Mouse (Mus musculus): ENCODE measurements around the gene Nrsn1. TPM values are rescaled to one million over a fixed set of nuclear protein-coding genes. Genes with fewer than 3 reads are reported as not detected.
"Not testable (repeated sequence)": the region's sequence is repeated elsewhere in the genome, so short reads cannot be mapped to it uniquely, and the experiment has no call there.

The Nrsn1 gene
- polyA plus RNA-seq (2015; fragmentation: Nextera tagmentation; extraction: Ambion mirVana) = 3.4 and 3.6 TPM in 2 replicates

DNA sequence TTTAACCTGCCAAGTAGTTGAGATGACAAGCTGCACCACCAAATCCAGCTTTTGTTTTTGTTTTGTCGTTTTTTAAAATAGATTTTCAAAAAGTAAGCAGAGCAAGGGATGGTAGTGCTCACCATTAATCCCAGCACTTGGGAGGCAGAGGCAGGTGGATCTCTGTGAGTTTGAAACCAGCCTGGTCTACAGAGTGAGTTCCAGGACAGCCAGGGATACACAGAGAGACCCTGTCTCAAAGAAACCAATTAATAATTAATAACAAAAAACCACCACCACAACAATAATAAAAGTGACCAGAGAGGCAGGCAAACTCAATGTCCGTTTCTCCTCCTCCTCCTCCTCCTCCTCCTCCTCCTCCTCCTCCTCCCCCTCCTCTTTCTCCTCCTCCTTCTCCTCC is at the start of gene Nrsn1:
TSS of gene Nrsn1 (minus strand) at position 101 of the 400 bp plus-strand sequence.
- ATAC-seq; H3K4me1 ChIP-seq (ENCODE audit: control insufficient read depth, insufficient read depth, low read length); H3K36me3 ChIP-seq (ENCODE audit: control insufficient read depth, insufficient read depth, low read length); H3K27ac ChIP-seq (ENCODE audit: low read length); H3K9me3 ChIP-seq (ENCODE audit: control insufficient read depth, low read length); H3K9ac ChIP-seq (ENCODE audit: low read depth, low read length); H3K27me3 ChIP-seq (replicated peaks; ENCODE audit: control insufficient read depth, insufficient read depth, low read length): not testable (repeated sequence)
- Histone ChIP-seq H3K4me2 (ENCODE audit: low read depth, low read length) (peak within 1 kb of the TSS; percentile 77), H3K4me3 (ENCODE audit: low read length) (peak within 1 kb of the TSS; percentile 42)
- WGBS = 32% methylated on average over 2 of the region's 2 CpGs

DNA sequence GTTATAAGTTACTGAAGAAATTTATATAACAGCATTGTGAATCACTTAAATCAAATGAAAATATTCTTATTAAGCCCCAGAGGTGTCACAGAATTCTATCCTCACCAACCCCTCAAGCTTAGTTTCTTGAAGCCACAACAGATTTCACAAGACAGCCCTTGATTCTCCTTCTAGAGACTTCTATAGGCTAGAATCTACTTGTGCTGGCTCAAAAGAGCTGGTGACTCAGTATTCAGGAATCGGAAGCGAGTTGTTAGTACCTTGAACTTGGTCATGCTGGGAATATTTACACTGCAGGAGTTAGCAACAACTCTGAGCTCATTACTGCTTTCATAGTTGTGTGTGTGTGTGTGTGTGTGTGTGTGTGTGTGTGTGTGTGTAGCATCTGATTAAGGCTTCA is 41.8 kb upstream of the Nrsn1 start:
- ATAC-seq = no peak
- WGBS = 85% methylated on average over 2 of the region's 2 CpGs
- no peaks in the 10 kb centered on the region for H3K36me3 ChIP-seq (ENCODE audit: control insufficient read depth, insufficient read depth, low read length)
- H3K27ac ChIP-seq (ENCODE audit: low read length) = no peak overlapping the region
- H3K27me3 ChIP-seq (replicated peaks; ENCODE audit: control insufficient read depth, insufficient read depth, low read length) = no peaks in the 10 kb centered on the region
- no peak overlapping the region for H3K4me2 ChIP-seq (ENCODE audit: low read depth, low read length)
- no peak overlapping the region for H3K9ac ChIP-seq (ENCODE audit: low read depth, low read length)
- no peaks in the 10 kb centered on the region for H3K4me1 ChIP-seq (ENCODE audit: control insufficient read depth, insufficient read depth, low read length)
- H3K4me3 ChIP-seq (ENCODE audit: low read length) = no peak overlapping the region
- no peaks in the 10 kb centered on the region for H3K9me3 ChIP-seq (ENCODE audit: control insufficient read depth, low read length)

DNA sequence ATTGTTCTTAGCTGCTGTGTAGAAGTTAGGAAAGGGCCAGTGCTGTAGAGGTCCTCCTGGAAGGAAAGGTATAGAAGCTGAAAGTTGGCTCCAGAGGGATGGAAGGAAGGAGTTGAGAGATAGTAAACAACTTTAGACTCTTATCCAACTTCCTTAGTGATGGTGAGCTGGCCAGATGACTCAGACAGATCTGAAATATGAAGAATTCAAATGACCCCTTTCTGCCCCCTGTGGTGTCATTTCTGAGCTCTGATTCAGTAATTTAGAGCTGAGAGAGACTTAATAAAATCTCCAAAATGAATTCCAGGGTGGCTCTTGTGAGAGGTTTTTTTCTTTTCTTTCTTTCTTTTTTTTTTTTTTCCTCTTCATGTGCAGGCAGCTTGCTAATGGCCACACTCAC is 39.8 kb upstream of the Nrsn1 start:
- Histone ChIP-seq H3K4me1 (ENCODE audit: control insufficient read depth, insufficient read depth, low read length) (no peaks in the 10 kb centered on the region), H3K9ac (ENCODE audit: low read depth, low read length) (no peak overlapping the region), H3K27ac (ENCODE audit: low read length) (no peak overlapping the region), H3K27me3 (replicated peaks; ENCODE audit: control insufficient read depth, insufficient read depth, low read length) (no peaks in the 10 kb centered on the region), H3K9me3 (ENCODE audit: control insufficient read depth, low read length) (no peaks in the 10 kb centered on the region), H3K4me3 (ENCODE audit: low read length) (no peak overlapping the region), H3K4me2 (ENCODE audit: low read depth, low read length) (no peak overlapping the region), H3K36me3 (ENCODE audit: control insufficient read depth, insufficient read depth, low read length) (no peaks in the 10 kb centered on the region)
- no peak for ATAC-seq

DNA sequence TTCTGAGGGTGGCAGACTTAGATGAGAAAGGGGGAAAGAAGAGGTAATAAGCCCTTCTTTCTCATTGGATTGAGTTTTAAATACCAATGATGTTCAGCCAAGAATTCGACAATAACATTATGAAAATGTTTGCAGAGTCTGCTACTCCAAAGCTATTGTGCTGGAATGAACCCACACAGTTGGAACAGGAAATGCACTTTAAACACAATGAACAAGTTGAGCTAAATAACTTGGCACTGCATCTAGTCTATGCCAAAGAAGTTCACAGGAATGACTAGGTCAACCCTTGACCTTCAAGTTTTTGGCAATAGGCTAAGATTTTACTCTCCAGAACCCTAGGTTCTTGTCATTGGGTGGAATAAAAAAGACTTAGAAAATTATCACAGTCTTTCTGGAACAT is 18.4 kb upstream of the Nrsn1 start:
- H3K27ac ChIP-seq (ENCODE audit: low read length) = no peak overlapping the region
- no peak overlapping the region for H3K4me3 ChIP-seq (ENCODE audit: low read length)
- 61% methylated on average over 1 of the region's 1 CpGs for WGBS
- H3K36me3 ChIP-seq (ENCODE audit: control insufficient read depth, insufficient read depth, low read length) = no peaks in the 10 kb centered on the region
- no peaks in the 10 kb centered on the region for H3K9me3 ChIP-seq (ENCODE audit: control insufficient read depth, low read length)
- H3K27me3 ChIP-seq (replicated peaks; ENCODE audit: control insufficient read depth, insufficient read depth, low read length) = no peaks in the 10 kb centered on the region
- no peaks in the 10 kb centered on the region for H3K4me1 ChIP-seq (ENCODE audit: control insufficient read depth, insufficient read depth, low read length)
- ATAC-seq = no peak
- no peak overlapping the region for H3K9ac ChIP-seq (ENCODE audit: low read depth, low read length)
- no peak overlapping the region for H3K4me2 ChIP-seq (ENCODE audit: low read depth, low read length)

DNA sequence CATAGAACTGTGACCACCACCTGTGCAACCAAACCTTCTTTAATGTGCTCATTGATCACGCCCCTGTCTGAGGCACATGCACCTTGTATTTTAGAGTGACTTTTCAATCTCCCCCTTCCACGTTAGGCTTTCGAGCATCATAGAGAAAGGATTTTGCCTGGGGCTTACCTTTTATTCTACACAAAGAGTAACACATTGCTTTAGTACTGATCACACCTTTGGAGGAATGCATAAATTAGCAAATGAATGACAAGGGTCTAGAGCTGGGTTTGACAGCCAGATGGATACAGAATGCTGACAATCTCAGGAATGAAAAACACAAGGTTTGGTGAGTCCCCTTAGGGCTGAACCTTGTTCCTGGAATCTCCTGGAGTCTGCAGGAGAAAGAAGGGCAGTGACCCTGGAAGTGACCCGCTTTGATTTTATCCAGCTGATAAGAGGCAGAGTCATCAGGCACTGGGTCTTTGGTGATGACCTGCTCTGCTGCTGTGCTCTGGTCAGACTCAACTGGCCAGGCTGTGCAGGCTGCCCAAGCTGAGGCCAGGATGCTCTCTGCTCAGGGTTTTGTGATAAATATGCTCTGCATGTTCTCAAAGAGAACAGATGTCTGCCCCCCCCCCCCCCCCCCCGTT is 4.7 kb upstream of the Nrsn1 start:
- Histone ChIP-seq H3K4me2 (ENCODE audit: low read depth, low read length) (no peak overlapping the region), H3K9ac (ENCODE audit: low read depth, low read length) (no peak overlapping the region), H3K27me3 (replicated peaks; ENCODE audit: control insufficient read depth, insufficient read depth, low read length) (no peaks in the 10 kb centered on the region), H3K4me1 (ENCODE audit: control insufficient read depth, insufficient read depth, low read length) (peaks cover under 1% of the 10 kb centered on the region; the same call in 1 of the 2 replicates), H3K36me3 (ENCODE audit: control insufficient read depth, insufficient read depth, low read length) (no peaks in the 10 kb centered on the region), H3K9me3 (ENCODE audit: control insufficient read depth, low read length) (no peaks in the 10 kb centered on the region), H3K27ac (ENCODE audit: low read length) (no peak overlapping the region), H3K4me3 (ENCODE audit: low read length) (no peak overlapping the region)
- WGBS = 47% methylated on average over 5 of the region's 5 CpGs
- ATAC-seq = no peak

DNA sequence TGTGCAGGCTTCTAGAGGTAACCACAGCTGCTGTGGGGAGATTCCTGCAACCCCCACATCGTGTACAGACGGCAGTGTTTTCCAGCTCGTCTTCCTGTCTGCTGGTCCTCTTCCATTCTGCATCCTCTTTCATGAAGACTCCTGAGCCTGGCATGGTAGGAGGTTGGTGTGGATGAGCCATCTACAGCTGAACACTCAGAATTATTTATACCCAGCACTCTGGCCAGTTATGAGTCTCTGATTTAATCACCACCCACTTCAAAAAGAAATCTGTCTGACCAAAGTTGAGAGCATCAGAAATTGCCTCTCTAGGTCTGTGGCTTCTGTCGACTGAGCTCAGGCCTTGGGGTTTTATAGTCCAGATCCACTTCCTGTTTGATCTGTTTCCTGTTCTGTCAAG is 1.9 kb upstream of the Nrsn1 start:
- H3K36me3 ChIP-seq (ENCODE audit: control insufficient read depth, insufficient read depth, low read length) = no peaks in the 10 kb centered on the region
- H3K4me1 ChIP-seq (ENCODE audit: control insufficient read depth, insufficient read depth, low read length) = peaks cover 4% of the 10 kb centered on the region; the same call in 1 of the 2 replicates
- ATAC-seq = no peak
- no peak overlapping the region for H3K27ac ChIP-seq (ENCODE audit: low read length)
- no peaks in the 10 kb centered on the region for H3K27me3 ChIP-seq (replicated peaks; ENCODE audit: control insufficient read depth, insufficient read depth, low read length)
- H3K9ac ChIP-seq (ENCODE audit: low read depth, low read length) = no peak overlapping the region
- no peak overlapping the region for H3K4me2 ChIP-seq (ENCODE audit: low read depth, low read length)
- H3K4me3 ChIP-seq (ENCODE audit: low read length) = no peak overlapping the region
- WGBS = 66% methylated on average over 4 of the region's 4 CpGs
- no peaks in the 10 kb centered on the region for H3K9me3 ChIP-seq (ENCODE audit: control insufficient read depth, low read length)

DNA sequence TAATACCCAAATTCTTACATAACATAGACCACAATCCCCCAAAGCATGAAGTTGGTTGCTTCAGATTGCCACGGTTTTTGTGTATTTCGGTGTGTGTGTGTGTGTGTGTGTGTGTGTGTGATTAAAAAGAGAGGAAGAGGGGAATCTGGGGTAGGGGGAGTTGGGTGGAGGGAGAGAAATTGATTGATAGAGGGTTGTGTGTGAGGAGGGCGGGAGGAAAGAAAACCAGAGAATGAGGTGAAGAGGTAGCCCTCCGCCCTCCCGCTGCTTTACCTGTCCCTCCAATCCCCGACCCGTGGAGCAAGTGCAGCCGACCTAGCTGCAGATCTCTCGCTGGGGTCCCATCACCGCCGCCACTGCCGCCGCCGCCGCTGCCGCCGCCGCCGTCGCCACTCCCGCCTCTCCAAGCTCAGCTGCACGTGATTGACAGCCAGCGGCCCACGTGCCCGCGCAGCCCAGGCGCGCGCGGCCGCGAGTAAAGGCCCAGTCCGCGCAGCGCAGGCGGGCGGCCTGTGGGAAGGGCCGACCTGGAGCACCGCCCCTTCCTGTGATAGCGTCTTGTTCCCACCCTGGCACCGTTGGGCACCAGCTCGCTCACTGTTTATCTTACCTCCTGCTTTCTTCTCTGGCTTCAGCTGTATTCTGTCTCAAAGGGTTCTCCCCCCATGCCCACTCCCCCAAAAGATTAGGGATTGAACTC is 583 bp downstream of the Nrsn1 start:
- peak; percentile 84 for ATAC-seq
- no peak overlapping the region for H3K27ac ChIP-seq (ENCODE audit: low read length)
- peaks cover 4% of the 10 kb centered on the region; the same call in 1 of the 2 replicates for H3K4me1 ChIP-seq (ENCODE audit: control insufficient read depth, insufficient read depth, low read length)
- 3% methylated on average over 35 of the region's 42 CpGs for WGBS
- H3K4me2 ChIP-seq (ENCODE audit: low read depth, low read length) = peak overlapping the region; percentile 77
- H3K27me3 ChIP-seq (replicated peaks; ENCODE audit: control insufficient read depth, insufficient read depth, low read length) = no peaks in the 10 kb centered on the region
- peak overlapping the region; percentile 42 for H3K4me3 ChIP-seq (ENCODE audit: low read length)
- no peak overlapping the region; the same call in 1 of the 2 replicates for H3K9ac ChIP-seq (ENCODE audit: low read depth, low read length)
- H3K9me3 ChIP-seq (ENCODE audit: control insufficient read depth, low read length) = no peaks in the 10 kb centered on the region
- H3K36me3 ChIP-seq (ENCODE audit: control insufficient read depth, insufficient read depth, low read length) = no peaks in the 10 kb centered on the region

DNA sequence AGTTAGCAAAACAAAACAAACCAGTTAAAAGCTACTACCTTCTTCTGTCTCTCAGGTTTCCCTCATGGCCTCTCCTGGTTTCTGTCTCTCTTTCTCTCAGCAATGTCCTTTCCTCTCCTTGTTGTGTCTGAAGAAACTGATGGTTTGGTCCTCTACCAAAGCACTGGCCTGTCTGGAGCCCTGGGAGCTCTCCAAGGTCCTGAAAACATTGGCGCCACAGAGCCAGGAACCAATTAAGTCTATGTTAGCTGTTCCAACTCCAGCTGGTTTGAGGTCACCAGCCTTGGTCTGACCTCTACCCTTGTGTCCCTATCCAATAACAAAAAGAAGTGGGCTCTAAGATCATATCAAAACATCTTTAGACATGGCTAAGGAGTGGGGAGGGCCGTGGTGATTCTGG is 1.3 kb downstream of the Nrsn1 start:
- WGBS = 12% methylated on average over 2 of the region's 2 CpGs
- no peak overlapping the region for H3K4me2 ChIP-seq (ENCODE audit: low read depth, low read length)
- no peak overlapping the region for H3K27ac ChIP-seq (ENCODE audit: low read length)
- H3K4me3 ChIP-seq (ENCODE audit: low read length) = no peak overlapping the region
- no peak overlapping the region for H3K9ac ChIP-seq (ENCODE audit: low read depth, low read length)
- peak; percentile 58; the same call in 1 of the 2 replicates for ATAC-seq
- H3K9me3 ChIP-seq (ENCODE audit: control insufficient read depth, low read length) = no peaks in the 10 kb centered on the region
- no peaks in the 10 kb centered on the region for H3K36me3 ChIP-seq (ENCODE audit: control insufficient read depth, insufficient read depth, low read length)
- H3K27me3 ChIP-seq (replicated peaks; ENCODE audit: control insufficient read depth, insufficient read depth, low read length) = no peaks in the 10 kb centered on the region
- H3K4me1 ChIP-seq (ENCODE audit: control insufficient read depth, insufficient read depth, low read length) = peaks cover 4% of the 10 kb centered on the region; the same call in 1 of the 2 replicates

DNA sequence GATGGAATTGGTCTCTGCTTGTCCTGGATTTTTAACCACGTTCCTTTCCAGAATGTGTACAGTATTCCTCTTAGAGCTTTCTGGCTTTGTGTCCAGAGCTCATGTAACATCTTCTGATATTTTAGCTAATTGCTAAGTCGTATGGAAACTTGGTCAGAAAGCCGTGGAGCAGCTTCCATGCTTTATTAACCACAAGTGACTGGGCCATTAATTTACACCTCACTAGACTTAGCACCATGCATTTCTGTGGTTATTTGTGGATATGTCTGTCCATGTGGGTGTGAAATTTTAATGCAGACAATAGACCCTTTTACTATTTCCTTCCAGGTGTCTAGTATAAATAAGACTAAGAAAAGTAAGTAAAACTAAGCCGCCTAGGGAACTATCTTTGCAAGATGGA is 7.6 kb downstream of the Nrsn1 start:
- no peak overlapping the region for H3K27ac ChIP-seq (ENCODE audit: low read length)
- H3K27me3 ChIP-seq (replicated peaks; ENCODE audit: control insufficient read depth, insufficient read depth, low read length) = no peaks in the 10 kb centered on the region
- ATAC-seq = no peak
- no peaks in the 10 kb centered on the region for H3K36me3 ChIP-seq (ENCODE audit: control insufficient read depth, insufficient read depth, low read length)
- H3K9me3 ChIP-seq (ENCODE audit: control insufficient read depth, low read length) = no peaks in the 10 kb centered on the region
- WGBS = 81% methylated on average over 4 of the region's 4 CpGs
- no peaks in the 10 kb centered on the region for H3K4me1 ChIP-seq (ENCODE audit: control insufficient read depth, insufficient read depth, low read length)
- no peak overlapping the region for H3K9ac ChIP-seq (ENCODE audit: low read depth, low read length)
- no peak overlapping the region for H3K4me2 ChIP-seq (ENCODE audit: low read depth, low read length)
- no peak overlapping the region for H3K4me3 ChIP-seq (ENCODE audit: low read length)
